Mouse (Mus musculus): ENCODE data around the gene Cpsf4. TPM values are rescaled to one million over a fixed set of nuclear protein-coding genes. Genes with fewer than 3 reads are reported as not detected.
A peak's percentile ranks its signal among the peaks of the same experiment; 100 is the strongest.

Cpsf4 gene
- polyA plus RNA-seq (2012; rRNA removed) = 11.6 and 23.2 TPM in 2 replicates

DNA sequence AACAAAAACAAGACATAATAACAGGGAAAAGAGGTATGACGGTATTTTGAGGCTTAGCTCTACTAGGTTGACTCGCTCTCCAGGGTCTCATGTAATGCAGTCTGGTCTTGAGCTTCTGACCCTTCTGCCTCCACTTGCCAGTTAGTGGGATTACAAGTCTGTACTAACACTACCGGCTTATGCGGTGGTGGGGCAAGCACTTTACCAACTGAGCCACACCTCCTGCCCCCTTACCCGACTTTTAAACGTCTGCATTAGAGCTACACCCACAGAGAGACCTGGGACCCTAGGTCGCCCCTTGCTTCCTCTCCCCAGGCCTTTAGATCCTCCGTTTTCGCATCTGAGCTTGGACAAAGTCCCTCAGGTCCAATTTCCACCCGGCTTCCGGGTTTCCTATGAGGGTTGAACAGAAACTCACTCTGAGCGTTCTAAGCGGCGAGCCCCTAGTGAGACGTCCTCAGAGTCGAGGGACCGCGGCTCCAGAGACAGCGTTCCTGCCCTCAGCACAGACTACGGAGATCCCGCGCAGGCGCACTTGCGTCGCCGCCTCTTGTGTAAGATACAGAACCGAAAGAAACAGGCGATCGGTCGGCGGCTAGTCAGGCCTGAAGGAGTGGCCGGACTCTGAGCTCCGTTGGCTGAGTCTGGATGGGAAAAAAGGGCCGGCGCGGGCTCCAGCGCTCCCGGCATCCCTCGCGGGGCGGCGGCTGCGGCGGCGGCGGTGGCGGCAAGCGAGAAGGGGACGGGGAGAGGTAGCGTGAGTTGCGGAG lies at the start of gene Cpsf4, which contains the start of gene Ptcd1:
Gene Cpsf4 (plus strand): TSS at position 678 of the 770 bp plus-strand sequence.
Gene Ptcd1 (minus strand): TSS at position 573 of the 770 bp plus-strand sequence.
- Histone ChIP-seq H3K27ac (ENCODE audit: insufficient read depth, low read depth, low read length) (peak within 1 kb of the TSS; percentile 72), H3K27me3 (ENCODE audit: control insufficient read depth, insufficient read depth, low read length) (no peaks in the 10 kb centered on the region)
- WGBS = under 1% methylated on average over 51 of the region's 51 CpGs

DNA sequence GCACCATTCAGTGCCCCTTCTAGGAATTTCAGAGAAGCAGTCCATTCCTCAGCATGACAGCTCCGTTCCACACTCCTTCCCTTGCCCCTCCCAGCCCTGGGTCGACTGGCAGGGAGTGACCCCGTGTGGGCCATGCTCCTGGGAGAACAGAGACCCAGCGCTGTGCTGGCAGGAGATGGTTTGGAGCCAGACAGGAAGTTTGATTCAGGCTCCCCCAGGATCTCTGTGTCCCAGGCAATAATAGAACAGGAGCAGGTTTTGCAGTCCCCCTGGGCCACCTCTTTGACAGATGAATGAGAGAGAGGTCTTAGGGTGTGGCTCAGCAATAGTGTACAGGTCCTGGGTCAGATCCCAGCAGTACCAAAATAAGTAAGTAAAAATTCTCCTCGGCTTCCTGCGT lies 49.0 kb upstream of the Cpsf4 start:
- peaks cover 15% of the 10 kb centered on the region for H3K36me3 ChIP-seq (ENCODE audit: control insufficient read depth, insufficient read depth, low read length)
- H3K4me1 ChIP-seq (ENCODE audit: control insufficient read depth, insufficient read depth, insufficient read length, low read length) = peaks cover 23% of the 10 kb centered on the region
- no peak for TF ChIP-seq POLR2A (IDR thresholded peaks at IDR 0.05; ENCODE audit: low read depth, low read length)
- WGBS = 60% methylated on average over 6 of the region's 6 CpGs
- no peak overlapping the region for H3K27ac ChIP-seq (ENCODE audit: insufficient read depth, low read depth, low read length)
- no peak overlapping the region for H3K4me3 ChIP-seq (ENCODE audit: low read depth, low read length)
- no peaks in the 10 kb centered on the region for H3K27me3 ChIP-seq (ENCODE audit: control insufficient read depth, insufficient read depth, low read length)

More for the DNA sequence above, at the start of gene Cpsf4, which contains the start of gene Ptcd1:
- TF ChIP-seq CTCF (IDR thresholded peaks at IDR 0.05; ENCODE audit: extremely low read depth, insufficient read length, insufficient replicate concordance, low read depth, low read length) (0 out of 2 replicates have a peak, but pooled peaks have one; percentile 5), POLR2A (IDR thresholded peaks at IDR 0.05; ENCODE audit: low read depth, low read length) (peak; percentile 68)
- H3K36me3 ChIP-seq (ENCODE audit: control insufficient read depth, insufficient read depth, low read length) = peaks cover 18% of the 10 kb centered on the region
- H3K4me1 ChIP-seq (ENCODE audit: control insufficient read depth, insufficient read depth, insufficient read length, low read length) = peaks cover 3% of the 10 kb centered on the region; the same call in 1 of the 2 replicates
- H3K4me3 ChIP-seq (ENCODE audit: low read depth, low read length) = peak within 1 kb of the TSS; percentile 91

GRCm38 (mm10) chr5:145118461-145118860 lies 48.6 kb upstream of the Cpsf4 start:
- 92% methylated on average over 5 of the region's 5 CpGs for WGBS
- Histone ChIP-seq H3K4me1 (ENCODE audit: control insufficient read depth, insufficient read depth, insufficient read length, low read length) (peaks cover 23% of the 10 kb centered on the region), H3K4me3 (ENCODE audit: low read depth, low read length) (no peak overlapping the region), H3K27me3 (ENCODE audit: control insufficient read depth, insufficient read depth, low read length) (no peaks in the 10 kb centered on the region), H3K36me3 (ENCODE audit: control insufficient read depth, insufficient read depth, low read length) (peaks cover 20% of the 10 kb centered on the region), H3K27ac (ENCODE audit: insufficient read depth, low read depth, low read length) (no peak overlapping the region)
- TF ChIP-seq POLR2A (IDR thresholded peaks at IDR 0.05; ENCODE audit: low read depth, low read length) = no peak
- TF ChIP-seq CTCF (IDR thresholded peaks at IDR 0.05; ENCODE audit: extremely low read depth, insufficient read length, insufficient replicate concordance, low read depth, low read length) = no peak

- 90% methylated on average over 2 of the region's 2 CpGs for WGBS
Measured at GRCm38 (mm10) chr5:145119385-145119784, 47.6 kb upstream of the Cpsf4 start.

GRCm38 (mm10) chr5:145120921-145121320 lies 46.1 kb upstream of the Cpsf4 start:
- peaks cover 18% of the 10 kb centered on the region for H3K4me1 ChIP-seq (ENCODE audit: control insufficient read depth, insufficient read depth, insufficient read length, low read length)
- WGBS = 69% methylated on average over 7 of the region's 7 CpGs
- H3K27me3 ChIP-seq (ENCODE audit: control insufficient read depth, insufficient read depth, low read length) = no peaks in the 10 kb centered on the region
- H3K4me3 ChIP-seq (ENCODE audit: low read depth, low read length) = no peak overlapping the region
- TF ChIP-seq CTCF (IDR thresholded peaks at IDR 0.05; ENCODE audit: extremely low read depth, insufficient read length, insufficient replicate concordance, low read depth, low read length) (no peak), POLR2A (IDR thresholded peaks at IDR 0.05; ENCODE audit: low read depth, low read length) (no peak)
- H3K27ac ChIP-seq (ENCODE audit: insufficient read depth, low read depth, low read length) = no peak overlapping the region
- H3K36me3 ChIP-seq (ENCODE audit: control insufficient read depth, insufficient read depth, low read length) = peaks cover 44% of the 10 kb centered on the region

More at GRCm38 (mm10) chr5:145119385-145119784, 47.6 kb upstream of the Cpsf4 start:
- no peak overlapping the region for H3K4me3 ChIP-seq (ENCODE audit: low read depth, low read length)
- no peaks in the 10 kb centered on the region for H3K27me3 ChIP-seq (ENCODE audit: control insufficient read depth, insufficient read depth, low read length)
- H3K4me1 ChIP-seq (ENCODE audit: control insufficient read depth, insufficient read depth, insufficient read length, low read length) = peaks cover 19% of the 10 kb centered on the region
- no peak overlapping the region for H3K27ac ChIP-seq (ENCODE audit: insufficient read depth, low read depth, low read length)
- TF ChIP-seq CTCF (IDR thresholded peaks at IDR 0.05; ENCODE audit: extremely low read depth, insufficient read length, insufficient replicate concordance, low read depth, low read length) = peak; percentile 72; the same call in 1 of the 2 replicates
- no peak for TF ChIP-seq POLR2A (IDR thresholded peaks at IDR 0.05; ENCODE audit: low read depth, low read length)
- H3K36me3 ChIP-seq (ENCODE audit: control insufficient read depth, insufficient read depth, low read length) = peaks cover 29% of the 10 kb centered on the region

GRCm38 (mm10) chr5:145123396-145123795 lies 43.6 kb upstream of the Cpsf4 start:
- H3K4me3 ChIP-seq (ENCODE audit: low read depth, low read length) = no peak overlapping the region
- 94% methylated on average over 19 of the region's 19 CpGs for WGBS
- peaks cover 66% of the 10 kb centered on the region for H3K36me3 ChIP-seq (ENCODE audit: control insufficient read depth, insufficient read depth, low read length)
- H3K27me3 ChIP-seq (ENCODE audit: control insufficient read depth, insufficient read depth, low read length) = no peaks in the 10 kb centered on the region
- H3K4me1 ChIP-seq (ENCODE audit: control insufficient read depth, insufficient read depth, insufficient read length, low read length) = peaks cover 6% of the 10 kb centered on the region
- TF ChIP-seq CTCF (IDR thresholded peaks at IDR 0.05; ENCODE audit: extremely low read depth, insufficient read length, insufficient replicate concordance, low read depth, low read length) (no peak), POLR2A (IDR thresholded peaks at IDR 0.05; ENCODE audit: low read depth, low read length) (no peak)
- H3K27ac ChIP-seq (ENCODE audit: insufficient read depth, low read depth, low read length) = no peak overlapping the region

DNA sequence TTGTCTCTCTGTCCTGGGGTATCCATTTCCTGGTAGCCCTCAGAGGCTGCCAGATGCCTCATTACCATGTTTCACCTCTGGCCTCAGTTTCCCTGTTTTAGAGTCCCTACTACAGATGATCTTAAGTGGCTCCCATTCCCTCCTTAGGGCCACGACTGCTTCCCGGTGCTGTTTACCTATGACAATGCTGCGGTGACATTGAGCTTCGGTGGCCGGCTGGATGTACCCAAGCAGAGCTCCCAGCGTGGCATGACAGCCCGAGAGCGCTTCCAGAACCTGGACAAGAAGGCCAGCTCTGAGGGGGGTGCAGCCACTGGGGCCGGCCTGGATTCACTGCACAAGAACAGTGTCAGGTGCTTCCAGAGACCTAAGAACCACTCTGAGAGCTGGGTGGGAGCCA lies 40.4 kb upstream of the Cpsf4 start:
- Histone ChIP-seq H3K27me3 (ENCODE audit: control insufficient read depth, insufficient read depth, low read length) (no peaks in the 10 kb centered on the region), H3K4me1 (ENCODE audit: control insufficient read depth, insufficient read depth, insufficient read length, low read length) (no peaks in the 10 kb centered on the region), H3K27ac (ENCODE audit: insufficient read depth, low read depth, low read length) (no peak overlapping the region), H3K36me3 (ENCODE audit: control insufficient read depth, insufficient read depth, low read length) (peaks cover 91% of the 10 kb centered on the region), H3K4me3 (ENCODE audit: low read depth, low read length) (no peak overlapping the region)
- WGBS = 92% methylated on average over 9 of the region's 9 CpGs
- no peak for TF ChIP-seq POLR2A (IDR thresholded peaks at IDR 0.05; ENCODE audit: low read depth, low read length)
- no peak for TF ChIP-seq CTCF (IDR thresholded peaks at IDR 0.05; ENCODE audit: extremely low read depth, insufficient read length, insufficient replicate concordance, low read depth, low read length)
